Mouse (Mus musculus): ENCODE results near the gene Fam193b.

Fam193b gene

GRCm38 (mm10) chr13:55494883-55495621, 75.9 kb downstream of the Fam193b start:
- no peak for DNase-seq

GRCm38 (mm10) chr13:55494257-55494656, 76.7 kb downstream of the Fam193b start:
- DNase-seq: no peak
